Mouse (Mus musculus) heart, embryonic 15.5 days (tissue): ENCODE data around the gene Ttc28. TPM values are rescaled to one million over a fixed set of nuclear protein-coding genes. Genes with fewer than 3 reads are reported as not detected.

Source experiments
- ATAC-seq: fragments of 200-750 bp; cut with Nextera tagmentation; replicated peaks from 2 replicates; pipeline ENCODE4 v1.8.0; 2017; ENCODE audit warnings: low read depth, moderate TSS enrichment; ENCODE audit not compliant: insufficient number of reproducible peaks, insufficient read depth, low FRiP score
- H3K27ac ChIP-seq: fragments of 300-500 bp; sonication (generic); 2 replicates; pipeline ENCODE4 v1.5.1; 2015; ENCODE audit warnings: mild to moderate bottlenecking, inconsistent platforms
- H3K27me3 ChIP-seq: fragments of 300-500 bp; sonication (generic); 2 replicates; pipeline ENCODE4 v1.6.1; 2015; ENCODE audit warnings: inconsistent platforms
- H3K36me3 ChIP-seq: fragments of 300-500 bp; sonication (generic); 2 replicates; pipeline ENCODE4 v1.6.1; 2015; ENCODE audit warnings: mild to moderate bottlenecking, inconsistent platforms
- H3K4me1 ChIP-seq: fragments of 300-500 bp; sonication (generic); replicated peaks from 2 replicates; pipeline ENCODE4 v1.6.1; 2015; ENCODE audit warnings: inconsistent platforms
- H3K4me2 ChIP-seq: fragments of 300-500 bp; sonication (generic); 2 replicates; pipeline ENCODE4 v1.6.1; 2015; ENCODE audit warnings: inconsistent platforms, mild to moderate bottlenecking, moderate library complexity
- H3K4me3 ChIP-seq: fragments of 300-500 bp; sonication (generic); 2 replicates; pipeline ENCODE4 v1.5.1; 2015; ENCODE audit warnings: mild to moderate bottlenecking, inconsistent platforms
- H3K9ac ChIP-seq: fragments of 300-500 bp; sonication (generic); 2 replicates; pipeline ENCODE4 v1.6.1; 2015; ENCODE audit warnings: mild to moderate bottlenecking, inconsistent platforms
- H3K9me3 ChIP-seq: fragments of 300-500 bp; sonication (generic); replicated peaks from 2 replicates; pipeline ENCODE4 v1.6.1; 2016; ENCODE audit warnings: inconsistent platforms
- WGBS: fragments of 180-500 bp; shearing (Covaris S2); methylation state at CpG from one replicate; pipeline ENCODE4 v1.1.7; 2015; ENCODE audit warnings: mixed read lengths; 5-methylcytosine and 5-hydroxymethylcytosine counted together
- polyA plus RNA-seq: library from polyadenylated mRNA; unstranded; fragments of >200 nt; fragmentation: Nextera tagmentation; extraction: Ambion mirVana; gene quantifications from 2 replicates; pipeline ENCODE4 v1.2.1, GENCODE M21; 2015

Ttc28 gene
- polyA plus RNA-seq, 1 experiment from 2014 or later: 5.8 TPM

- no peaks in the 10 kb centered on the region for H3K36me3 ChIP-seq
- H3K4me3 ChIP-seq: no peak overlapping the region
- no peak overlapping the region for H3K4me2 ChIP-seq
- no peaks in the 10 kb centered on the region for H3K27me3 ChIP-seq
- H3K4me1 ChIP-seq: peaks cover 4% of the 10 kb centered on the region
- ATAC-seq: no peak
- 11% methylated on average over 1 of the region's 1 CpGs for WGBS
- no peaks in the 10 kb centered on the region for H3K9me3 ChIP-seq
- H3K27ac ChIP-seq: no peak overlapping the region
- no peak overlapping the region for H3K9ac ChIP-seq
Observed at GRCm38 (mm10) chr5:110923336-110923735, 43.7 kb downstream of the Ttc28 start.

- WGBS: 85% methylated on average over 3 of the region's 3 CpGs
- no peak for ATAC-seq
- Histone ChIP-seq H3K4me3 (no peak overlapping the region), H3K9ac (no peak overlapping the region), H3K27me3 (no peaks in the 10 kb centered on the region), H3K4me2 (no peak overlapping the region), H3K36me3 (no peaks in the 10 kb centered on the region), H3K4me1 (peaks cover 4% of the 10 kb centered on the region), H3K27ac (no peak overlapping the region), H3K9me3 (no peaks in the 10 kb centered on the region)
Observed at GRCm38 (mm10) chr5:110924636-110925035, 45.0 kb downstream of the Ttc28 start.

GRCm38 (mm10) chr5:110925804-110926203 lies 46.2 kb downstream of the Ttc28 start:
- no peak overlapping the region for H3K9ac ChIP-seq
- peaks cover 4% of the 10 kb centered on the region for H3K4me1 ChIP-seq
- 77% methylated on average over 5 of the region's 5 CpGs for WGBS
- no peaks in the 10 kb centered on the region for H3K36me3 ChIP-seq
- no peaks in the 10 kb centered on the region for H3K9me3 ChIP-seq
- no peak overlapping the region for H3K4me3 ChIP-seq
- H3K4me2 ChIP-seq: no peak overlapping the region
- no peaks in the 10 kb centered on the region for H3K27me3 ChIP-seq
- no peak for ATAC-seq
- H3K27ac ChIP-seq: no peak overlapping the region

- Histone ChIP-seq H3K9me3 (no peaks in the 10 kb centered on the region), H3K4me3 (no peak overlapping the region), H3K4me2 (no peak overlapping the region), H3K27me3 (no peaks in the 10 kb centered on the region), H3K9ac (no peak overlapping the region), H3K27ac (no peak overlapping the region), H3K36me3 (0 out of 2 replicates have a peak, but pooled peaks cover 3% of the 10 kb centered on the region), H3K4me1 (peaks cover under 1% of the 10 kb centered on the region)
- ATAC-seq: no peak
- WGBS: 56% methylated on average over 3 of the region's 3 CpGs
Observed at GRCm38 (mm10) chr5:110928289-110928688, 48.7 kb downstream of the Ttc28 start.

- 0 out of 2 replicates have a peak, but pooled peaks cover 3% of the 10 kb centered on the region for H3K36me3 ChIP-seq
- no peak overlapping the region for H3K9ac ChIP-seq
- no peak overlapping the region for H3K27ac ChIP-seq
- H3K4me1 ChIP-seq: no peaks in the 10 kb centered on the region; the same call in 1 of the 2 replicates
- no peak for ATAC-seq
- no peak overlapping the region for H3K4me2 ChIP-seq
- H3K4me3 ChIP-seq: no peak overlapping the region
- H3K27me3 ChIP-seq: no peaks in the 10 kb centered on the region
- no peaks in the 10 kb centered on the region for H3K9me3 ChIP-seq
- WGBS: 61% methylated on average over 4 of the region's 4 CpGs
Observed at GRCm38 (mm10) chr5:110929306-110929705, 49.7 kb downstream of the Ttc28 start.

GRCm38 (mm10) chr5:110936606-110937005 lies 57.0 kb downstream of the Ttc28 start:
- Histone ChIP-seq H3K36me3 (0 out of 2 replicates have a peak, but pooled peaks cover 3% of the 10 kb centered on the region), H3K4me2 (no peak overlapping the region), H3K4me3 (no peak overlapping the region), H3K27ac (no peak overlapping the region), H3K9ac (no peak overlapping the region), H3K4me1 (no peaks in the 10 kb centered on the region), H3K27me3 (no peaks in the 10 kb centered on the region), H3K9me3 (no peaks in the 10 kb centered on the region)
- ATAC-seq: no peak
- WGBS: 68% methylated on average over 5 of the region's 5 CpGs

GRCm38 (mm10) chr5:110944326-110944725 lies 64.7 kb downstream of the Ttc28 start:
- no peak for ATAC-seq
- Histone ChIP-seq H3K4me1 (peaks cover 3% of the 10 kb centered on the region; the same call in 1 of the 2 replicates), H3K9ac (no peak overlapping the region), H3K4me2 (no peak overlapping the region), H3K27ac (no peak overlapping the region), H3K27me3 (no peaks in the 10 kb centered on the region), H3K4me3 (no peak overlapping the region), H3K36me3 (no peaks in the 10 kb centered on the region), H3K9me3 (no peaks in the 10 kb centered on the region)
- 86% methylated on average over 8 of the region's 8 CpGs for WGBS

- 38% methylated on average over 12 of the region's 12 CpGs for WGBS
- Histone ChIP-seq H3K27ac (no peak overlapping the region), H3K9ac (no peak overlapping the region)
Observed at GRCm38 (mm10) chr5:110948476-110949399, 69.1 kb downstream of the Ttc28 start.

GRCm38 (mm10) chr5:110949791-110950190 lies 70.2 kb downstream of the Ttc28 start:
- H3K4me3 ChIP-seq: no peak overlapping the region
- no peak overlapping the region for H3K9ac ChIP-seq
- H3K4me1 ChIP-seq: peaks cover 3% of the 10 kb centered on the region; the same call in 1 of the 2 replicates
- ATAC-seq: no peak
- no peaks in the 10 kb centered on the region for H3K9me3 ChIP-seq
- 50% methylated on average over 3 of the region's 3 CpGs for WGBS
- H3K36me3 ChIP-seq: no peaks in the 10 kb centered on the region
- H3K27me3 ChIP-seq: no peaks in the 10 kb centered on the region
- no peak overlapping the region for H3K27ac ChIP-seq
- H3K4me2 ChIP-seq: no peak overlapping the region

More at GRCm38 (mm10) chr5:110948476-110949399, 69.1 kb downstream of the Ttc28 start:
- Histone ChIP-seq H3K4me1 (peaks cover 3% of the 10 kb centered on the region; the same call in 1 of the 2 replicates), H3K4me3 (no peak overlapping the region), H3K9me3 (no peaks in the 10 kb centered on the region), H3K36me3 (no peaks in the 10 kb centered on the region), H3K4me2 (no peak overlapping the region), H3K27me3 (no peaks in the 10 kb centered on the region)
- 0 out of 2 replicates have a peak, but pooled peaks have one; percentile 35 for ATAC-seq

GRCm38 (mm10) chr5:110958196-110958595 lies 78.6 kb downstream of the Ttc28 start:
- H3K36me3 ChIP-seq: no peaks in the 10 kb centered on the region
- no peaks in the 10 kb centered on the region for H3K9me3 ChIP-seq
- 82% methylated on average over 4 of the region's 4 CpGs for WGBS
- no peak overlapping the region for H3K4me2 ChIP-seq
- H3K27me3 ChIP-seq: no peaks in the 10 kb centered on the region
- H3K4me1 ChIP-seq: no peaks in the 10 kb centered on the region
- no peak overlapping the region for H3K4me3 ChIP-seq
- no peak overlapping the region for H3K9ac ChIP-seq
- H3K27ac ChIP-seq: no peak overlapping the region
- ATAC-seq: no peak

- Histone ChIP-seq H3K36me3 (no peaks in the 10 kb centered on the region), H3K4me2 (no peak overlapping the region)
- WGBS: 42% methylated on average over 4 of the region's 4 CpGs
Observed at GRCm38 (mm10) chr5:110960067-110960466, 80.5 kb downstream of the Ttc28 start.

More at GRCm38 (mm10) chr5:110960067-110960466, 80.5 kb downstream of the Ttc28 start:
- H3K4me1 ChIP-seq: no peaks in the 10 kb centered on the region
- no peak for ATAC-seq
- no peaks in the 10 kb centered on the region for H3K27me3 ChIP-seq
- no peak overlapping the region for H3K4me3 ChIP-seq
- H3K9me3 ChIP-seq: no peaks in the 10 kb centered on the region
- no peak overlapping the region for H3K27ac ChIP-seq
- no peak overlapping the region for H3K9ac ChIP-seq
